Mouse (Mus musculus) duodenum, adult 2 months (tissue): ENCODE data around the gene Zfp994. TPM values are rescaled to one million over a fixed set of nuclear protein-coding genes. Genes with fewer than 3 reads are reported as not detected.

ENCODE experiments used
- polyA plus RNA-seq: library from polyadenylated mRNA; depleted of rRNA; stranded (reverse); fragments of >200 nt; gene quantifications from 2 replicates; pipeline ENCODE4 v1.2.3, GENCODE M21; 2012; ENCODE audit warnings: low replicate concordance; rRNA removed

Zfp994 gene
- 0.02 TPM in 1 of 2 replicates, not detected in the other for polyA plus RNA-seq

GRCm38 (mm10) chr17:22225422-22226012 lies at the start of gene Zfp994:
Zfp994 (minus strand) TSS chr17:22225616.

GRCm38 (mm10) chr17:22165722-22166294 lies 59.6 kb downstream of the Zfp994 start, which contains the start of gene Zfp947:
Zfp947 (minus strand) TSS chr17:22166190.

Other genes with a start within 250 kb of the Zfp994 start
- gene Zfp947, start 59.4 kb downstream of the Zfp994 start, polyA plus RNA-seq: not detected in 2 replicates
- gene CT030661.1, start 89.2 kb upstream of the Zfp994 start, polyA plus RNA-seq: 0.06 and 0.11 TPM in 2 replicates
- 2.4 and 3.0 TPM in 2 replicates for gene Zfp944, start 135.8 kb upstream of the Zfp994 start, polyA plus RNA-seq
- 0.06 and 0.29 TPM in 2 replicates for gene Zfp758, start 135.8 kb upstream of the Zfp994 start, polyA plus RNA-seq
- 1.6 and 4.8 TPM in 2 replicates for gene Zfp946, start 198.6 kb upstream of the Zfp994 start, polyA plus RNA-seq